Mouse (Mus musculus) embryonic facial prominence, embryonic 14.5 days (tissue): Measurements from ENCODE around the gene Dlg3. TPM values are rescaled to one million over a fixed set of nuclear protein-coding genes. Genes with fewer than 3 reads are reported as not detected.
A peak's percentile ranks its signal among the peaks of the same experiment; 100 is the strongest.

Experiments
- ATAC-seq: fragments of 200-750 bp; cut with Nextera tagmentation; 2 replicates; pipeline ENCODE4 v1.8.0; 2017; ENCODE audit warnings: low read depth, moderate number of reproducible peaks, moderate TSS enrichment
- DNase-seq: peaks from one replicate; pipeline ENCODE4 v3.0.0-alpha.2; 2015; ENCODE audit warnings: low spot score
- H3K27ac ChIP-seq: fragments of 300-500 bp; sonication (generic); replicated peaks from 2 replicates; pipeline ENCODE4 v1.5.1; 2014; ENCODE audit warnings: low read depth, mild to moderate bottlenecking, low read length, moderate library complexity
- H3K27me3 ChIP-seq: fragments of 300-500 bp; sonication (generic); replicated peaks from 2 replicates; pipeline ENCODE4 v1.6.1; 2014; ENCODE audit warnings: low read length; ENCODE audit not compliant: control insufficient read depth, insufficient read depth
- H3K36me3 ChIP-seq: fragments of 300-500 bp; sonication (generic); 2 replicates; pipeline ENCODE4 v1.6.1; 2014; ENCODE audit warnings: low read length, mixed read lengths; ENCODE audit not compliant: control insufficient read depth, insufficient read depth
- H3K4me1 ChIP-seq: fragments of 300-500 bp; sonication (generic); 2 replicates; pipeline ENCODE4 v1.6.1; 2014; ENCODE audit warnings: antibody characterized with exemption, low read length; ENCODE audit not compliant: control insufficient read depth, insufficient read depth
- H3K4me2 ChIP-seq: fragments of 300-500 bp; sonication (generic); 2 replicates; pipeline ENCODE4 v1.6.1; 2014; ENCODE audit warnings: low read depth, mild to moderate bottlenecking, low read length, moderate library complexity, mixed read lengths
- H3K4me3 ChIP-seq: fragments of 300-500 bp; sonication (generic); 2 replicates; pipeline ENCODE4 v1.5.1; 2014; ENCODE audit warnings: low read depth, mild to moderate bottlenecking, low read length
- H3K9ac ChIP-seq: fragments of 300-500 bp; sonication (generic); 2 replicates; pipeline ENCODE4 v1.6.1; 2014; ENCODE audit warnings: low read depth, mild to moderate bottlenecking, low read length, moderate library complexity, mixed read lengths
- H3K9me3 ChIP-seq: fragments of 300-500 bp; sonication (generic); 2 replicates; pipeline ENCODE4 v1.6.1; 2016; ENCODE audit warnings: low read length; ENCODE audit not compliant: control insufficient read depth
- WGBS: fragments of 180-500 bp; shearing (Covaris S2); extraction: QIAGEN DNeasy Blood & Tissue Kit; methylation state at CpG from one replicate; pipeline ENCODE4 v1.1.7; 2014; 5-methylcytosine and 5-hydroxymethylcytosine counted together
- polyA plus RNA-seq: library from polyadenylated mRNA; unstranded; fragments of >200 nt; fragmentation: Nextera tagmentation; extraction: Ambion mirVana; gene quantifications from 2 replicates; pipeline ENCODE4 v1.2.1, GENCODE M21; 2014

Dlg3 gene
- polyA plus RNA-seq, 1 experiment from 2014 or later = 4.5 TPM

GRCm38 (mm10) chrX:100777655-100778234 is 10.2 kb downstream of the Dlg3 start:
- peaks cover 3% of the 10 kb centered on the region; the same call in 1 of the 2 replicates for H3K4me1 ChIP-seq
- WGBS = 27% methylated on average over 10 of the region's 10 CpGs
- peak overlapping the region; percentile 52 for H3K4me3 ChIP-seq
- peak overlapping the region; percentile 83 for H3K27ac ChIP-seq
- ATAC-seq = no peak
- peak overlapping the region; percentile 60 for H3K4me2 ChIP-seq
- H3K9me3 ChIP-seq = no peaks in the 10 kb centered on the region
- peak overlapping the region; percentile 74 for H3K9ac ChIP-seq
- no peaks in the 10 kb centered on the region for H3K36me3 ChIP-seq
- no peak for DNase-seq
- no peaks in the 10 kb centered on the region for H3K27me3 ChIP-seq

- Histone ChIP-seq H3K4me3 (peak overlapping the region; percentile 52), H3K27me3 (no peaks in the 10 kb centered on the region), H3K36me3 (no peaks in the 10 kb centered on the region), H3K27ac (no peak overlapping the region), H3K9me3 (no peaks in the 10 kb centered on the region), H3K9ac (peak overlapping the region; percentile 74; the same call in 1 of the 2 replicates), H3K4me2 (peak overlapping the region; percentile 60), H3K4me1 (peaks cover 3% of the 10 kb centered on the region; the same call in 1 of the 2 replicates)
- ATAC-seq (no peak), DNase-seq (no peak)
- WGBS = 27% methylated on average over 5 of the region's 5 CpGs
Measured at GRCm38 (mm10) chrX:100778397-100778796, 10.9 kb downstream of the Dlg3 start.

GRCm38 (mm10) chrX:100789322-100789721 is 21.8 kb downstream of the Dlg3 start:
- H3K9ac ChIP-seq = no peak overlapping the region

GRCm38 (mm10) chrX:100796041-100796740 is 28.7 kb downstream of the Dlg3 start:
- H3K4me1 ChIP-seq = no peaks in the 10 kb centered on the region
- H3K9me3 ChIP-seq = no peaks in the 10 kb centered on the region
- H3K4me2 ChIP-seq = no peak overlapping the region
- ATAC-seq (no peak), DNase-seq (no peak)
- no peaks in the 10 kb centered on the region for H3K36me3 ChIP-seq
- H3K27me3 ChIP-seq = no peaks in the 10 kb centered on the region
- no peak overlapping the region for H3K27ac ChIP-seq
- WGBS = 87% methylated on average over 6 of the region's 6 CpGs
- H3K4me3 ChIP-seq = no peak overlapping the region
- H3K9ac ChIP-seq = no peak overlapping the region

More at GRCm38 (mm10) chrX:100789322-100789721, 21.8 kb downstream of the Dlg3 start:
- no peaks in the 10 kb centered on the region for H3K36me3 ChIP-seq
- DNase-seq (no peak), ATAC-seq (no peak)
- no peaks in the 10 kb centered on the region for H3K9me3 ChIP-seq
- WGBS = 73% methylated on average over 4 of the region's 4 CpGs
- no peaks in the 10 kb centered on the region for H3K4me1 ChIP-seq
- no peak overlapping the region for H3K4me3 ChIP-seq
- no peak overlapping the region for H3K4me2 ChIP-seq
- H3K27me3 ChIP-seq = no peaks in the 10 kb centered on the region
- no peak overlapping the region for H3K27ac ChIP-seq

- Histone ChIP-seq H3K27ac (no peak overlapping the region), H3K4me2 (no peak overlapping the region), H3K36me3 (no peaks in the 10 kb centered on the region), H3K27me3 (no peaks in the 10 kb centered on the region), H3K9me3 (no peaks in the 10 kb centered on the region), H3K4me3 (no peak overlapping the region), H3K9ac (no peak overlapping the region), H3K4me1 (no peaks in the 10 kb centered on the region)
- ATAC-seq (no peak), DNase-seq (no peak)
- 75% methylated on average over 3 of the region's 3 CpGs for WGBS
Measured at GRCm38 (mm10) chrX:100796741-100797090, 29.2 kb downstream of the Dlg3 start.

- DNase-seq (no peak), ATAC-seq (no peak)
- H3K4me2 ChIP-seq = no peak overlapping the region
- no peak overlapping the region for H3K9ac ChIP-seq
- 73% methylated on average over 4 of the region's 4 CpGs for WGBS
- H3K27ac ChIP-seq = no peak overlapping the region
- no peaks in the 10 kb centered on the region for H3K9me3 ChIP-seq
- H3K36me3 ChIP-seq = no peaks in the 10 kb centered on the region
- no peak overlapping the region for H3K4me3 ChIP-seq
- H3K27me3 ChIP-seq = no peaks in the 10 kb centered on the region
- no peaks in the 10 kb centered on the region for H3K4me1 ChIP-seq
Measured at GRCm38 (mm10) chrX:100797370-100797769, 29.8 kb downstream of the Dlg3 start.

GRCm38 (mm10) chrX:100797851-100798527 is 30.5 kb downstream of the Dlg3 start:
- no peak overlapping the region for H3K9ac ChIP-seq

GRCm38 (mm10) chrX:100800643-100801042 is 33.1 kb downstream of the Dlg3 start:
- no peaks in the 10 kb centered on the region; the same call in 1 of the 2 replicates for H3K27me3 ChIP-seq
- no peak for ATAC-seq
- H3K9me3 ChIP-seq = no peaks in the 10 kb centered on the region
- no peaks in the 10 kb centered on the region for H3K36me3 ChIP-seq
- no peak overlapping the region for H3K9ac ChIP-seq
- DNase-seq = peak; percentile 36
- 37% methylated on average over 2 of the region's 2 CpGs for WGBS
- no peak overlapping the region for H3K4me3 ChIP-seq
- no peak overlapping the region for H3K27ac ChIP-seq
- no peaks in the 10 kb centered on the region for H3K4me1 ChIP-seq
- no peak overlapping the region for H3K4me2 ChIP-seq

More at GRCm38 (mm10) chrX:100797851-100798527, 30.5 kb downstream of the Dlg3 start:
- whole genome bisulfite sequencing = 75% methylated on average over 7 of the region's 7 CpGs
- Histone ChIP-seq H3K27me3 (no peaks in the 10 kb centered on the region), H3K4me3 (no peak overlapping the region), H3K9me3 (no peaks in the 10 kb centered on the region), H3K36me3 (no peaks in the 10 kb centered on the region), H3K4me1 (no peaks in the 10 kb centered on the region), H3K27ac (no peak overlapping the region), H3K4me2 (no peak overlapping the region)
- no peak for DNase-seq
- ATAC-seq = no peak
